Mouse (Mus musculus) megakaryocyte, embryonic 14.5 days (primary cell): ENCODE data around the gene Mesp2.

Experiments
- FLI1 ChIP-seq: IDR thresholded peaks from 2 replicates; pipeline ENCODE4 v1.6.1; 2012; ENCODE audit warnings: low read length, inconsistent platforms, mixed read lengths
- GATA1 ChIP-seq: IDR thresholded peaks from 3 replicates; pipeline ENCODE4 v1.6.1; 2012; ENCODE audit warnings: mixed read lengths, low read length, inconsistent platforms, borderline replicate concordance

DNA sequence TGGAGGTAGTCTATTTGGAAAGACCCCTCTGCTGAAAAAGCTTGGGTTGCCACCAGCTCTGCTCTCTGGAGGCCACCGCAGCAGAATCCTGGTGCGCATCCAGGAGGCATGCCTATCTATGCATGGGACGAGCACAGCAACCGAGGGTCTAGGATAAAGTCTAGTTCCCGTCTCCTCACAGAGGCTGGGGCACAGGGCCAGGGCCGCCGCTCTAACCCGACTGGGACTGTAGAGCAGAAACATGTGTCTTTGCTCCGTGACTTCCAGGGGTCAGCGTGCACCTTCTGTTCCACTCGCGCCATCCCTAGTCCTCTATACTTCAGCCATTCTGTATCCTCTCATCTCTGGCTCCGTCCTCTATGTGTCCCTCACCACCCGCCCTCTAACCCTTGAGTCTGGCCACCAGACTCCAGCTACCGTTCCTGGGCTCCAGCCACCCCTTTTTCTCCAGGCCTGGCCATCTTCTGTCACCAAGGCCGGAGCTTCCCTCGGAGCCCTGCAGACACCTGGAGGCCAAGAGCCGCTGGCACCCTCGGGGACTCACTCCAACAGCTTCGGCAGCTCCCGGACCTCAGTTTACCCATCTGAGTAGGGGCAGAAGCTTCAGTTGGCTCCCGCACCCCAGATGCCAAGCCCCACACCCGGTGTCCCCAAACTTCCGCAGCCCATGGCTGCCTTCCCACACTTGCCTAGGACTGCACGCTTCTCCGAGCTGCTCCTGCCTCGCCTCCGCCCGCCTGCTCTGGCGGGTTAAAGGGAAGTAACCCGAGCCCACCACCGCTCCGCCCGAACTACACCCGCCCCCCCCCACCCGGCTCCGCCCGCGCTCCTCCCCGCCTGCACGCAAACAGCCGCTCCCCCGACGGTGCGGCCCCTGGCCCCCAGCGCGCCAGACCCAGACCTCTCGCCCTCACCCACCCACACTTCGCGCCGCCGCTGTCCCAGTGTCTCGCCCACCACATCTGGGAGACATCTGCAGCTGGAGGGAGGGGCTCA, 37.2 kb downstream of the Mesp2 start:
- TF ChIP-seq GATA1 (no peak), FLI1 (no peak)
